In the genomic region with DNA sequence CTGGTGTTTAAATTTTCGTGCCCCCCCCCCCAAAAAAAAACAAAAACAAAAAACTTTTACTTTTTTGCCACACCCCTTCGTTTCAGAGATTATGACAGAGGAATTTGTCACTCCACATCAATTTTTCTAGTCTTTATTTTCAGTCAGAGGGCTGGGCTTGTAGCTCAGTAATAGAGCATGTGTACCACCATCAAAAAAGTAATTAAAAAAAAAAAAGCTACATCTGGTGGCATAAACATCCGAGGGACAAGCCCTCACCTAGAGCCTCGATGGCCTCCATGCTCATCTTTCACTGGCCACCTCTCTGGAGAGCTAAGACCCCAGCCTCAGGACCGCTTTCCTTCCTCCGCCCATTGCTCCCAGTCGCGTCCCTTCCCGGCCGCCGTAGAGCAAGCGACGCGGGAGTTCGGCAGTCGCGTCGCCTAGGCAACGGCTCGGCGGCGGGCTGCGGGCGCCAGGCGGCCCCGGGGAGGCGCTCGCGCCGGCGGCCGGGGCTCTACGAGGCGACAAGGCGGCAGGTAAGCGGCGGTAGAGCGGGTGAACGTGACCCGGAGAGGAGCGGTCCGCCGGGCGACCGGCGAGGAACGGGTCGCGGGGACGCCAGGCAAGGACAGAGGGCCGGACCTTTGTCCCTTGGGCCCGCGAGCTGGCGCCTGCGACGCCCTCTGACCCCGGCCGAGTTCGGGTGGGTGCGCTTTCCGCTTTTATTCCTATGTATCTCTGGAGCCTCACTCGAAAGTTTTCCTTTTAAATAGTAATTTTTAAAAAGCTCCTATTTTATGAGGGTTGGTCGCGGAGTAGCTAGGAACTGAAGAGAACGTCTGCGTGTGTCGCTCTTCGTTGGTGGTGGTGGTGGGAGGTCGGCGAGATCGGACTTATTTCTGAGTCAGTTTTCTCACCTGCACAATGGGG, we compare ENCODE assay signal across 8 mouse cellular contexts. TPM values are rescaled to one million over a fixed set of nuclear protein-coding genes. Genes with fewer than 3 reads are reported as not detected.
A peak's percentile ranks its signal among the peaks of the same experiment; 100 is the strongest.
DNase-seq lines count a peak whose midpoint lies in the region; ATAC-seq and TF ChIP-seq lines count a peak whose summit lies in the region.

A gene (plus strand): TSS at position 412 of the 912 bp plus-strand sequence.

- intact Hi-C loops in heart, postnatal 10 days (cut with DNase I), result loop anchor here (2.0 kb wide), 2 partner anchors 37 to 59 kb away; no protein-coding TSS in a partner anchor

- peak within 1 kb of the TSS; percentile 84 for H3K9ac ChIP-seq in ES-E14 (ENCODE audit: insufficient read depth, low read depth, low read length, poor library complexity, severe bottlenecking)
- H3K9ac ChIP-seq in forebrain, embryonic 14.5 days (ENCODE audit: low read length), result peak within 1 kb of the TSS; percentile 76
- H3K9ac ChIP-seq in neural tube, embryonic 14.5 days (replicated peaks; ENCODE audit: low read depth, low read length), result peak within 1 kb of the TSS; percentile 65

- TF ChIP-seq POLR2A in testis, adult 2 months (IDR thresholded peaks at IDR 0.05; ENCODE audit: control insufficient read depth, low read depth, low read length), result peak; percentile 52

- H3K4me3 ChIP-seq in ES-E14 (ENCODE audit: insufficient read depth in 1 of 2, low read depth in 1 of 2, low read length in 2 of 2, poor library complexity in 1 of 2, severe bottlenecking in 1 of 2), result peak within 1 kb of the TSS; percentile 68 to 83
- H3K4me3 ChIP-seq in forebrain, embryonic 14.5 days (ENCODE audit: low read depth, low read length), result peak within 1 kb of the TSS; percentile 71
- H3K4me3 ChIP-seq in neural tube, embryonic 14.5 days (ENCODE audit: low read depth, low read length), result peak within 1 kb of the TSS; percentile 77
- peak within 1 kb of the TSS; percentile 93 for H3K4me3 ChIP-seq in testis, adult 2 months (ENCODE audit: control insufficient read depth, low read depth, low read length)

- peak; percentile 57 for DNase-seq in ES-E14 (ENCODE audit: low read depth, low spot score)
- DNase-seq in forebrain, embryonic 14.5 days (ENCODE audit: low spot score), result peak; percentile 94
- peak; percentile 91 to 92 for DNase-seq in heart, postnatal 10 days
- peak; percentile 93 to 95 for DNase-seq in kidney, postnatal 4 days
- peak; percentile 83 to 86 for DNase-seq in lung, adult 18-20 months

- peak within 1 kb of the TSS; percentile 58 for H3K4me2 ChIP-seq in forebrain, embryonic 14.5 days (ENCODE audit: low read length)
- H3K4me2 ChIP-seq in neural tube, embryonic 14.5 days (ENCODE audit: low read depth, low read length), result peak within 1 kb of the TSS; percentile 56

- peak; percentile 87 for ATAC-seq in cerebellum, adult (ENCODE audit: insufficient number of reproducible peaks, low FRiP score, low TSS enrichment)
- peak; percentile 97 for ATAC-seq in forebrain, embryonic 14.5 days
- peak; percentile 92 for ATAC-seq in neural tube, embryonic 14.5 days (ENCODE audit: low read depth)

- in situ Hi-C loops in ES-E14 (cut with MboI; ENCODE audit: low sequenced_read_pairs in 2 of 2, unreplicated experiment in 2 of 2), result no loop called here

- no peak within 1 kb of the TSS for H3K27ac ChIP-seq in ES-E14 (ENCODE audit: insufficient read depth, low read depth, low read length, poor library complexity, severe bottlenecking)
- H3K27ac ChIP-seq in forebrain, embryonic 14.5 days (ENCODE audit: low read depth, low read length), result peak within 1 kb of the TSS; percentile 64
- H3K27ac ChIP-seq in neural tube, embryonic 14.5 days (ENCODE audit: low read depth, low read length), result peak within 1 kb of the TSS; percentile 66
- peak within 1 kb of the TSS; percentile 86 for H3K27ac ChIP-seq in testis, adult 2 months (ENCODE audit: control insufficient read depth, insufficient read depth, low read depth, low read length)

- H3K27me3 ChIP-seq in forebrain, embryonic 14.5 days (replicated peaks; ENCODE audit: control insufficient read depth, insufficient read depth, low read length), result no peaks in the 10 kb centered on the region
- H3K27me3 ChIP-seq in neural tube, embryonic 14.5 days (ENCODE audit: control insufficient read depth, insufficient read depth, low read length), result no peaks in the 10 kb centered on the region
- no peaks in the 10 kb centered on the region for H3K27me3 ChIP-seq in testis, adult 2 months (ENCODE audit: control insufficient read depth, insufficient read depth, low read length)

- no peaks in the 10 kb centered on the region for H3K9me3 ChIP-seq in ES-E14 (ENCODE audit: control insufficient read depth, insufficient read depth, low read depth, low read length)
- no peaks in the 10 kb centered on the region for H3K9me3 ChIP-seq in forebrain, embryonic 14.5 days (replicated peaks; ENCODE audit: control insufficient read depth, low read length)
- no peaks in the 10 kb centered on the region for H3K9me3 ChIP-seq in neural tube, embryonic 14.5 days (ENCODE audit: control insufficient read depth, low read length)

- no peak for TF ChIP-seq CTCF in testis, adult 2 months (IDR thresholded peaks at IDR 0.05; ENCODE audit: control insufficient read depth, insufficient read depth, insufficient replicate concordance, low read depth, low read length)

- H3K4me1 ChIP-seq in ES-E14 (ENCODE audit: control insufficient read depth in 2 of 2, insufficient read depth in 2 of 2, low read length in 2 of 2, poor library complexity in 1 of 2), result peaks cover 0 to 2% of the 10 kb centered on the region in 2 experiments; a peak in 1 of 4 replicates
- 0 out of 2 replicates have a peak, but pooled peaks cover 3% of the 10 kb centered on the region for H3K4me1 ChIP-seq in forebrain, embryonic 14.5 days (ENCODE audit: control insufficient read depth, insufficient read depth, low read length)
- H3K4me1 ChIP-seq in neural tube, embryonic 14.5 days (ENCODE audit: control insufficient read depth, insufficient read depth, low read length), result peaks cover 11% of the 10 kb centered on the region
- peaks cover 6% of the 10 kb centered on the region for H3K4me1 ChIP-seq in testis, adult 2 months (ENCODE audit: control insufficient read depth, insufficient read depth, low read length)

- H3K36me3 ChIP-seq in ES-E14 (ENCODE audit: control insufficient read depth, insufficient read depth, low read length, poor library complexity, severe bottlenecking), result no peaks in the 10 kb centered on the region
- H3K36me3 ChIP-seq in forebrain, embryonic 14.5 days (ENCODE audit: control insufficient read depth, insufficient read depth, low read length), result no peaks in the 10 kb centered on the region
- no peaks in the 10 kb centered on the region for H3K36me3 ChIP-seq in neural tube, embryonic 14.5 days (ENCODE audit: control insufficient read depth, insufficient read depth, low read length)
- H3K36me3 ChIP-seq in testis, adult 2 months (ENCODE audit: control insufficient read depth, insufficient read depth, low read length), result no peaks in the 10 kb centered on the region

- WGBS in forebrain, embryonic 14.5 days, result under 1% methylated on average over 71 of the region's 71 CpGs
- under 1% methylated on average over 70 of the region's 71 CpGs for WGBS in neural tube, embryonic 14.5 days

TF ChIP-seq in ES-E14, 5 proteins besides CTCF, POLR2A, EP300 and RAD21:
- TF ChIP-seq HCFC1 (IDR thresholded peaks at IDR 0.05; ENCODE audit: borderline replicate concordance, insufficient read depth, low read length) (peak; percentile 67; the same call in 1 of the 2 replicates), CHD2 (IDR thresholded peaks at IDR 0.05; ENCODE audit: low read depth, low read length) (no peak)

RNA-seq across cellular contexts. Expression of the gene that starts here (rescaled TPM):
- 13.2 and 14.8 TPM in 2 replicates for total RNA-seq in ES-E14 (2012; rRNA removed)
- 163 and 181 TPM in 2 replicates for polyA plus RNA-seq in forebrain, embryonic 14.5 days (2014; fragmentation: Nextera tagmentation; extraction: Ambion mirVana)
- 100 to 1,000 TPM; 177 to 195 TPM for total RNA-seq in heart, postnatal 10 days (2021)
- 102 and 103 TPM in 2 replicates for polyA plus RNA-seq in neural tube, embryonic 14.5 days (2014; fragmentation: Nextera tagmentation; extraction: Ambion mirVana)
- 319 and 325 TPM in 2 replicates for polyA plus RNA-seq in testis, adult 2 months (2012; rRNA removed)

Comparison
In these comparisons a context has a peak if more than half of its experiments do, and no peak if none do; other contexts are left out.
1. RNA of the gene that starts here (total RNA-seq): 177 to 195 TPM in heart, postnatal 10 days; 13.2 to 14.8 TPM in ES-E14; every median in the first group is over 10 times any median in the second.
2. Peak in every context shown above with its lines, with median percentiles within 50 percentile points of each other: DNase-seq, H3K4me3 ChIP-seq, H3K9ac ChIP-seq and ATAC-seq.